Mouse (Mus musculus) heart, adult 9 months (tissue): ENCODE data around the gene Sult1a1.
A peak's percentile ranks its signal among the peaks of the same experiment; 100 is the strongest.

Experiments
- DNase-seq, 2 experiments: peaks; one replicate each; pipeline ENCODE4 v3.0.0; 2022; ENCODE audit warnings: low spot score in 2 of 2

Gene Sult1a1

DNA sequence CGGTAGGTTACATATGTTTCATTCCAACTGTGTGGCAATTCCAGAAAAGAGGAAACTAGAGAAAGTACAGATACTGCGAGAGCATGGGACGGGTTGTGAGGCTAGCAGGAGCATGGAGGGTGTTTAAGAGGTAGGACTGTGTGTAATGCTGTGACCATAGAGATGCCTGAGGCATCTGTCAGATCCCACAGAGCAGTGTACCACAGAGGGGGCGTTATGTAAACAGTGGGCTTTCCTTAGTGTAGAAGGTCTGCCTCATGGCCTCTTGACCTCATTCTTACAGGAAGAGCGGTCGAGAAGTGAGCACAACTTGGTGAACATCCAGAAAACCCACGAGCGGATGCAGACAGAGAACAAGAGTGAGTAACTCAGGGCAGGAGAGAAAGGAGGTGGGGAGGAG is 12.6 kb downstream of the Sult1a1 start:
- no peak for DNase-seq

GRCm38 (mm10) chr7:126659771-126660170 is 16.5 kb downstream of the Sult1a1 start:
- DNase-seq = no peak

DNA sequence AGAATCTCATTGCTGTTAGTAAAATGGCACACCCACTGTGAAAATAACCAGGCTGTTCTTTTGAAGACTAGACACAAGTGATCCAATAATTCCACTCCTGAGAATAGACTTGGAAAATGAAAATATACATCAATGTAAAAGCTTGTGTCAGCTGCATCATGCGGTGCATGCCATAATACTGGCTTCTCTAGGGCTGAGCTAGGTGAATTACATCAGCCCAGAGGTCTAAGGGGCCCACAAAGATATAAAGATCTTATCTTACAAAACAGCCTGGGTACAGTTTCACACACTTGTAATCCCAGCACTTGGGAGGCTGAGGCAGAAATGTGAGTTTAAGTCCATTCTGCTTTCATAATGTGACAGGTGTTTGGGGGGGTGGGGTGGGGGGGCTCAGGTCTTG is 18.7 kb downstream of the Sult1a1 start:
- no peak for DNase-seq

DNA sequence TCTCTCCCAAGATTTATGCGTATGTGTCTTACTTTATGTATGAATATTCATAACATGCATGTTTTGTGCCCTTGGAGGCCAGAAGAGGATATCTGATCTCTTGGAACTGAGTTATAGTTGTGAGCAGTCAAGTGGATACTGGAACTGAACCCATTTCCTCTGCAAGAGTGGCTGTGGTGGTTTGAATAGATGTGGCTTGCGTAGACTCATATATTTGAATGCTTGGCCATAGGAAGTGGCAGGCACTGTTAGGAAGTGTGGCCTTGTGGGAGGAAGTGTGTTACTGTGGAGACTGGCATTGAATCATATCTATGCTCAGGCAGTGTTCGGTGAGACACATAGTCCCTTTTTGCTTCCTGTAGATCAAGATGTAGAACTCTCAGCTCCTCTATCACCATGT is 20.5 kb downstream of the Sult1a1 start:
- DNase-seq = no peak

DNA sequence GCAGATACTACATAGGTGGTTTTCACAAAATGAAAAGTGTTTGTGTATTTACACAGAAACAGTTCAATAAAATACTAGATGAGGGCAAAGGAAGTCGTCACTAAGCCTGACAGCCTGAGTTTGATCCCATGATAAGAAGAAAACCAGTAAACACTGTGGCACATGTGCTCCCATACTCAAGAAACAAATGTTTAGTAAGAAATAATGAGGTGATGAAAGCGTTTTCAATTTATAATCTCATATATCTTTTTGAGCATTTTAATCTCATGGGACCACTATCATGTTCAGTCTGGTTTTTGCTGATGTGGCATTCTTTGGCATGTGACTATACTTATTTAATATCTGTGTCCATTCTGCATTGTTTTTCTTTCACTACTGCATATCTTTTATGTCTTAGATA is 22.2 kb downstream of the Sult1a1 start:
- DNase-seq = no peak

GRCm38 (mm10) chr7:126650852-126651251 is 25.4 kb downstream of the Sult1a1 start:
- no peak for DNase-seq

GRCm38 (mm10) chr7:126649231-126650051 is 26.8 kb downstream of the Sult1a1 start, which contains the start of gene Sgf29:
TSS of gene Sgf29 (plus strand) at chr7:126649309.
- DNase-seq = peak; percentile 93 to 94

GRCm38 (mm10) chr7:126648486-126648885 is 27.7 kb downstream of the Sult1a1 start:
- DNase-seq = no peak

GRCm38 (mm10) chr7:126645708-126646107 is 30.5 kb downstream of the Sult1a1 start:
- peak; percentile 33 to 65 for DNase-seq

DNA sequence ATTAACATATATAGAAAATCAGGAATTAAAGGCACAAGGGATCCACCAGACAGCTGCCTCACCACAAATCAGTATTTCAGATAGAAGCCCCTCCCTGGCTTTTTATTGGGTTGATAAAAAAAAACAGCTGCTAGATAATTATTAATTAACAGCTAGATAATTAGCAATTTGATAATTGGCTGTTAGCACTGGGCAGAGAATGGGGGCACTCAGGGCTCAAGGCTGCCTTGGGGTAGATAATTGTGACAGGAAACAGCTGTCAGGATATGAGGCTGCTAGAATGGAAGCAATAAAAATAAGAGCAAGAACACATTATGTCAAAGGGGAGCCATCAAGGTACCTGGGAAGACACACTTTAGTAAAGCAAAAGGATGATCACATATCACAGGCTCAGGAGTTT is 31.3 kb downstream of the Sult1a1 start:
- DNase-seq = no peak

GRCm38 (mm10) chr7:126644345-126644744 is 31.9 kb downstream of the Sult1a1 start:
- DNase-seq = no peak

DNA sequence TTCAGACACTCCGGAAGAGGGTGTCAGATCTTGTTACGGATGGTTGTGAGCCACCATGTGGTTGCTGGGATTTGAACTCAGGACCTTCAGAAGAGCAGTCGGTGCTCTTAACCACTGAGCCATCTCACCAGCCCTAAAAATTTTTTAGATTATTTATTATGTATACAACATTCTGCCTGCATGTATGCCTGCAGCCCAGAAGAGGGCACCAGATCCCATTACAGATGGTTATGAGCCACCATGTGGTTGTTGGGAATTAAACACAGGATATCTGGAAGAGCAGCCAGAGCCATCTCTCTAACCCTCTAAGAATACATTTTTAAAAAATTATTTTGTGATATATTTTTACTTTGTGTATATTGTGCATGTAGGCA is 33.0 kb downstream of the Sult1a1 start:
- peak in 1 of 2 experiments; percentile 43 for DNase-seq

DNA sequence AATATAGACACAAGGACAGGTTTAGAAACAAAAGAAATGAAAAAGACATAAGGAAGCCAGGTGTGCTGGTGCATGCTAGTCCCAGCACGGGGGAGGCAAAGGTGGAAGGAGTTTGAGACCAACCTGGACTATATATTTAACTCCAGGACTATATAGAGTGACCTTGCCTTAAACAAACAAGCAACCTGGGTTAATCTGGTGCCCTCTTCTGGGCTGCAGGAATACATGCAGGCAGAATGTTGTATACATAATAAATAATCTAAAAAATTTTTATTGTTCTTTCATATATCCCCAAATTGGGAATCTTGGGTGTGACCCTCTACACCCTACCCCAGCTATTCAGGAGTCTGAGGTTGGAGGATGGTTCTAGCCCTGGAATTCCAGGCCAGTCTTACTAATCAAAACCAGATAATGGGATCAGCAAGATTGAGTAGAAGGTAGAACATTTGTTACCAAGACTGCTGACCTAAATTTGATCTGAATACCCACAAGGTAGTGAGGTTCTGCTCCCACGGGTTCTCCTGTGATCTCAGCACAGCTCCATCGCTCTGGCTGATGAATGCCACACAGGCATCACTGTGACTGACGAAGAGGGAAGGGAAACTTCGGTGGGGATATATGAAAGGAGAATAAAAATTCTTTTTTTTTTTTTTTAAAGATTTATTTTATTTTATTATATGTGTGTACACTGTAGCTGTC is 33.5 kb downstream of the Sult1a1 start:
- no peak for DNase-seq

DNA sequence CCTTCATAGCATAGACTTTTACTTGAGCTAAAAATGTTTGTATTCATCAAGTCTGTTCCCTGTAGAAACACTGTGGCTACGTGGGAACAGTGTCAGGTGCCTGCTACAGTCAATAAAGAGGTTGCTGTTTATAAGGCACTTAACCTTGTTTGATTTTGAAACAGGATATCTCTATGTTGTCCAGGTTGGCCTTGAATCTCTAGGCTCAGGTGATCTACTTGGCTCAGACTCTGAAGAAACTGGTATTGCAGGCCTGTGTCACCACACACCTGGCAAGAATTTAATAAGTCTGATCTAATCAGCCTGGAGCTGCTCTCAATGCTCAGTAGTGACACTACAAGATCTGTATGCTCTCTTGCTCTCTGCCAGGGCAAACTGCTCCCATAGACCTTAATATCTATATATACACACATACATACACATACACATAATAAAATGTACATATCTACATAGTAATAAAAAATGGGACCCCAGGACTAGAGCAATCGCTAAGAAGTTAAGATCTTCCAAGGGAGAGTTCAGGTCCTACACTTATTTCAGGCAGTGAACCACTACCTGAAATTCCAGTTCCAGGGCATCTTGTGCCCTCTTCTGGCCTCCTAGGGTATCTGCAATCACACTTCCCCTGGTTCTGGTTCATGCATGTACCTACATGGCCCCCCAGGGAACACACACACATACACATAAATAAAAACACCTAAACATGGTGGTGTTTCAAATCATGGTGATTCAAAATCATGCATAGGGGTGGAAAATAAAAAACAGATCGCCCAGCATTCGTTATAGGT is 39.3 kb downstream of the Sult1a1 start:
- no peak for DNase-seq

DNA sequence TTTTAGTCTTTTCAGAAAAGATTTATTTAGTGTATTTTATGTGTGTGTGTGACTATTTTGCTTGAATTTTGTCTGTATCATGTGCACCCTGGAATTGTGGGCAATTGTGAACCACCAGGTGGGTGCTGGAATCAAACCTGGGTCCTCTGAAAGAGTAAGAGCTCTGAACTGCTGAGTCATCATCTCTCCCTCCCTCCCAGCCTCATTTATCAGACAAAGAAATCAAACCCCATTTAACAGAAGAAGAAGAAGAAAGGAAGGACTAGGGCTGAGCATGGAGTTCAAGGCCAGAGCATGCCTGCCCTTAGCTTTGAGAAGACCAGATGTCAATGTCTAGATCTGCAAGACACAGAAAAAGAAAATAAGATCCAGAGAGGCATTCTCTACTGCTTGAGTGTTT is 40.9 kb downstream of the Sult1a1 start:
- no peak for DNase-seq

GRCm38 (mm10) chr7:126632478-126632877 is 43.8 kb downstream of the Sult1a1 start:
- DNase-seq = no peak

GRCm38 (mm10) chr7:126630824-126631518 is 45.3 kb downstream of the Sult1a1 start, which contains the start of gene Nupr1:
TSS of gene Nupr1 (minus strand) at chr7:126630861.
- DNase-seq = no peak

DNA sequence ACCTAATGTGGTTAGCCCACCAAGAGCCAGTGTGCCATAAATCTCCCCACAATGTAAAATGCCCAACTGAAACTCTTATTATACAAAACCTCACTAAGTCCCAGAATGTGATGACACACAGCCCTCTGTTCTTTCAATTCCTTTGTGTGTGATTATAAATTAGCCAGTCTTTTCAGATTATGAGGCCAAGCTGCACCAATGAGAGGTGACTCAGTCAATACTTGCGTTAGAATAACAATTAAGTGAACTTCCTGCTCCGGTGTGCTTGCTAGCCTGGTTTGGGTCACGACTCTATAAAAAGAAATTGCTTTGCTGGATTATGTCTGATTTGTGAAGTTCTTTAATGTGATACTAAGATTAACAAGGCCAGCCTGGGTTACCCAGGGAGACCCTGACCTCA is 46.3 kb downstream of the Sult1a1 start:
- no peak for DNase-seq

DNA sequence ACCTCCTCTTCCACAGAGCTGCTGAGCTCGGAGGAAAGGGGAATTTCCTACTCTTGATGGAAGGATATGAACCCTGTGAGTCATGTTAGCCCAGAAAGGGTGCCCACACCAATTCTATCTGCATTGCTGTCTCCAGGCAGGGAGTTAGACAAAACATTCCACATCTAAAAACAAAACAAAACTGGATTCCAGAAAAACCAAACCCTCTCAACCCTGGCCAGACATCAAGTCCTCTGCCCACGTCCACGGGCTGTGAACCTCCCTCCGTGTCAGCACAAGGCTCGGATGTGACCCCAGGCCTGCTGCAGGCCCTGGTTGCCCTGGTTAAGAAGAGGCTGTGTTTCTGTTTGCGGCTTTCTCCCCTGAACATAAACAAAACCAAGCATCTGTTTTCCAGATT is 48.1 kb downstream of the Sult1a1 start:
- no peak for DNase-seq

DNA sequence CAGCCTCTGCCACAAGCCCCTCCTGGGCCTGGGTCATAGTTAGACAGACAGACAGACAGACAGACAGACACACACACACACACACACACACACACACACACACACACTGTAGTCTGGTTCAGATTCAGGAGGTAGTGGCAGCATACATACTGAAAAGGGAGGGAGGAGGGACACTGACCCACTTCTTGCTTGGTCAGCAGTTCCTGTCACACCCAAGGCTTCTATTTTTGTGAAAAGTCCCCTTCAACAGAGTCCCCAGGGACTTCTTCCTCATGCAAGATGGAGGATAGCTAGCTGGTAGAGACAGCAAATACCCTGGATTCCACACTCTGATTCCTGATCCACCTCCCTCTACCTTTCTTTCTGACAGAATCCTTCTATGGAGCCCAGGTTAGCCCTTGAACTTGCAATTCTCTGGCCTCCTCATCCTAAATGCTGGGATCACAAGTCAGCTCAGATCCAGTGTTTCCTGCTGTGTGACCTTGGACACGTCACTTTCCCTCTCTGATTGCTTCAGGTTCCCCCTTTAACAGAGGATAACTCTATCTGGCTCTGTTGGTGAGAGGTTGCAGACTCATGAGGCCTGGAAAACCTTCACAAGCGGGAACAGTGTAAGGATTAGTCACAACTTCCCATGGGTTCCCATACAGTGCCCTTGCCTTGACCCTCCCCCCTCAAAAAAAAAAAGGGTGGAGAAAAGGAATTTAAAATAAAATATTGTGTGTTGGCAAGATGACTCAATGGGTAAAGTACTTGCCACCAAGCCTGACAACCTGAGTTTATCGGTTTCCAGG is 50.2 kb downstream of the Sult1a1 start:
- DNase-seq = no peak

- peak; percentile 90 to 91 for DNase-seq
Measured at GRCm38 (mm10) chr7:126625369-126625768, 50.9 kb downstream of the Sult1a1 start.
